In genomic region chr12:84362872-84363271, GRCm38 (mm10) we compare ENCODE assay signal across 9 mouse cellular contexts. TPM values are rescaled to one million over a fixed set of nuclear protein-coding genes. Genes with fewer than 3 reads are reported as not detected.
A peak's percentile ranks its signal among the peaks of the same experiment; 100 is the strongest.
DNase-seq lines count a peak whose midpoint lies in the region; ATAC-seq and TF ChIP-seq lines count a peak whose summit lies in the region.
"Had no signal": no experiment of that assay in that cellular context is flagged by ENCODE, and none has a peak within 500 bp of the region (broad histone marks: within the 10 kb centered on the region; RNA-seq: fewer than 3 reads in every experiment).

No protein-coding gene starts in this region.

- peaks cover 10% of the 10 kb centered on the region for H3K36me3 ChIP-seq in embryonic facial prominence, embryonic 13.5 days
- peaks cover 6% of the 10 kb centered on the region; the same call in 1 of the 2 replicates for H3K36me3 ChIP-seq in intestine, embryonic 16.5 days (ENCODE audit: control insufficient read depth, insufficient read depth, low read length)
- H3K36me3 ChIP-seq in neural tube, embryonic 13.5 days: peaks cover 11% of the 10 kb centered on the region

- WGBS in embryonic facial prominence, embryonic 13.5 days: 61% methylated on average over 2 of the region's 2 CpGs
- 40% methylated on average over 2 of the region's 2 CpGs for WGBS in intestine, embryonic 16.5 days
- WGBS in neural tube, embryonic 13.5 days: 67% methylated on average over 2 of the region's 2 CpGs

- ATAC-seq in embryonic facial prominence, embryonic 13.5 days (ENCODE audit: insufficient number of reproducible peaks, insufficient read depth, low FRiP score, low TSS enrichment, low read depth): no peak
- ATAC-seq in intestine, embryonic 16.5 days: no peak
- ATAC-seq in neural tube, embryonic 13.5 days (ENCODE audit: low read depth): no peak

- no peak overlapping the region for H3K27ac ChIP-seq in layer of hippocampus, adult 2 months
- no peak overlapping the region for H3K27ac ChIP-seq in embryonic facial prominence, embryonic 13.5 days
- H3K27ac ChIP-seq in intestine, embryonic 16.5 days (ENCODE audit: low read length): no peak overlapping the region
- H3K27ac ChIP-seq in neural tube, embryonic 13.5 days (replicated peaks): no peak overlapping the region

- H3K4me3 ChIP-seq in layer of hippocampus, adult 2 months: peak overlapping the region; percentile 83; the same call in 1 of the 2 replicates
- H3K4me3 ChIP-seq in embryonic facial prominence, embryonic 13.5 days: peak overlapping the region; percentile 99
- peak overlapping the region; percentile 100 for H3K4me3 ChIP-seq in intestine, embryonic 16.5 days (ENCODE audit: low read length)
- peak overlapping the region; percentile 97 for H3K4me3 ChIP-seq in neural tube, embryonic 13.5 days

- H3K4me2 ChIP-seq in embryonic facial prominence, embryonic 13.5 days: peak overlapping the region; percentile 81
- peak overlapping the region; percentile 75 for H3K4me2 ChIP-seq in intestine, embryonic 16.5 days (ENCODE audit: low read depth, low read length)
- peak overlapping the region; percentile 92 for H3K4me2 ChIP-seq in neural tube, embryonic 13.5 days

- peaks cover 17% of the 10 kb centered on the region for H3K4me1 ChIP-seq in embryonic facial prominence, embryonic 13.5 days
- H3K4me1 ChIP-seq in intestine, embryonic 16.5 days (ENCODE audit: control insufficient read depth, insufficient read depth, low read length): peaks cover 14% of the 10 kb centered on the region
- H3K4me1 ChIP-seq in neural tube, embryonic 13.5 days (replicated peaks): peaks cover 24% of the 10 kb centered on the region

- H3K9me3 ChIP-seq in embryonic facial prominence, embryonic 13.5 days: no peaks in the 10 kb centered on the region
- H3K9me3 ChIP-seq in intestine, embryonic 16.5 days (ENCODE audit: control insufficient read depth, low read length): no peaks in the 10 kb centered on the region
- no peaks in the 10 kb centered on the region for H3K9me3 ChIP-seq in neural tube, embryonic 13.5 days

- no peak overlapping the region for H3K9ac ChIP-seq in embryonic facial prominence, embryonic 13.5 days
- H3K9ac ChIP-seq in intestine, embryonic 16.5 days (ENCODE audit: low read depth, low read length): no peak overlapping the region
- peak overlapping the region; percentile 91; the same call in 1 of the 2 replicates for H3K9ac ChIP-seq in neural tube, embryonic 13.5 days

- H3K27me3 ChIP-seq in embryonic facial prominence, embryonic 13.5 days: no peaks in the 10 kb centered on the region
- H3K27me3 ChIP-seq in intestine, embryonic 16.5 days (replicated peaks; ENCODE audit: control insufficient read depth, insufficient read depth, low read length): no peaks in the 10 kb centered on the region
- H3K27me3 ChIP-seq in neural tube, embryonic 13.5 days: no peaks in the 10 kb centered on the region

- no peak for TF ChIP-seq CTCF in layer of hippocampus, adult 2 months (conservative IDR thresholded peaks at IDR 0.05)

- no peak for DNase-seq in layer of hippocampus, adult 2 months (ENCODE audit: low spot score in 2 of 2)
- DNase-seq in layer of hippocampus, adult 9-11 months: no peak
- no peak for DNase-seq in ovary, postnatal 14 days (ENCODE audit: low spot score)
- no peak for DNase-seq in thymus, postnatal 25 days
- no peak for DNase-seq in thymus, postnatal 14 days
- DNase-seq: gastrocnemius, postnatal 25 days had no signal

RNA-seq across cellular contexts. Expression of gene Fam161b, which starts 1.2 kb away (rescaled TPM):
- 10 to 100 TPM; 12.5 to 12.6 TPM for total RNA-seq in layer of hippocampus, adult 2 months (2021)
- 4.2 and 5.5 TPM in 2 replicates for polyA plus RNA-seq in embryonic facial prominence, embryonic 13.5 days (2015; fragmentation: Nextera tagmentation; extraction: Ambion mirVana)
- polyA plus RNA-seq in intestine, embryonic 16.5 days (2015; fragmentation: Nextera tagmentation; extraction: Ambion mirVana): 2.3 and 3.3 TPM in 2 replicates
- polyA plus RNA-seq in neural tube, embryonic 13.5 days (2015; fragmentation: Nextera tagmentation; extraction: Ambion mirVana): 14.2 and 17.6 TPM in 2 replicates

RNA-seq across cellular contexts. Expression of gene Coq6, which starts 1.4 kb away (rescaled TPM):
- total RNA-seq in layer of hippocampus, adult 2 months (2021): 10 to 100 TPM; 26.0 to 27.2 TPM
- polyA plus RNA-seq in embryonic facial prominence, embryonic 13.5 days (2015; fragmentation: Nextera tagmentation; extraction: Ambion mirVana): 43.3 and 45.1 TPM in 2 replicates
- 51.2 and 53.8 TPM in 2 replicates for polyA plus RNA-seq in intestine, embryonic 16.5 days (2015; fragmentation: Nextera tagmentation; extraction: Ambion mirVana)
- 39.4 and 41.3 TPM in 2 replicates for polyA plus RNA-seq in neural tube, embryonic 13.5 days (2015; fragmentation: Nextera tagmentation; extraction: Ambion mirVana)

RNA-seq across cellular contexts. Expression of gene Entpd5, which starts 46.0 kb away (rescaled TPM):
- total RNA-seq in layer of hippocampus, adult 2 months (2021): 10 to 100 TPM; 22.5 to 24.8 TPM
- polyA plus RNA-seq in embryonic facial prominence, embryonic 13.5 days (2015; fragmentation: Nextera tagmentation; extraction: Ambion mirVana): 10.4 and 15.7 TPM in 2 replicates
- polyA plus RNA-seq in intestine, embryonic 16.5 days (2015; fragmentation: Nextera tagmentation; extraction: Ambion mirVana): 53.0 and 60.2 TPM in 2 replicates
- 12.5 and 12.6 TPM in 2 replicates for polyA plus RNA-seq in neural tube, embryonic 13.5 days (2015; fragmentation: Nextera tagmentation; extraction: Ambion mirVana)

RNA-seq across cellular contexts. Expression of gene Bbof1, which starts 46.0 kb away (rescaled TPM):
- 1 to 10 TPM; 8.7 to 9.9 TPM for total RNA-seq in layer of hippocampus, adult 2 months (2021)
- polyA plus RNA-seq in embryonic facial prominence, embryonic 13.5 days (2015; fragmentation: Nextera tagmentation; extraction: Ambion mirVana): 2.3 and 2.6 TPM in 2 replicates
- 0.56 and 0.84 TPM in 2 replicates for polyA plus RNA-seq in intestine, embryonic 16.5 days (2015; fragmentation: Nextera tagmentation; extraction: Ambion mirVana)
- polyA plus RNA-seq in neural tube, embryonic 13.5 days (2015; fragmentation: Nextera tagmentation; extraction: Ambion mirVana): 3.0 and 4.7 TPM in 2 replicates

RNA-seq across cellular contexts. Expression of gene Zfp410, which starts 46.2 kb away (rescaled TPM):
- total RNA-seq in layer of hippocampus, adult 2 months (2021): 10 to 100 TPM; 39.3 to 41.0 TPM
- 83.7 and 93.8 TPM in 2 replicates for polyA plus RNA-seq in embryonic facial prominence, embryonic 13.5 days (2015; fragmentation: Nextera tagmentation; extraction: Ambion mirVana)
- 54.8 and 61.5 TPM in 2 replicates for polyA plus RNA-seq in intestine, embryonic 16.5 days (2015; fragmentation: Nextera tagmentation; extraction: Ambion mirVana)
- polyA plus RNA-seq in neural tube, embryonic 13.5 days (2015; fragmentation: Nextera tagmentation; extraction: Ambion mirVana): 82.1 and 83.7 TPM in 2 replicates
